In the genomic region with DNA sequence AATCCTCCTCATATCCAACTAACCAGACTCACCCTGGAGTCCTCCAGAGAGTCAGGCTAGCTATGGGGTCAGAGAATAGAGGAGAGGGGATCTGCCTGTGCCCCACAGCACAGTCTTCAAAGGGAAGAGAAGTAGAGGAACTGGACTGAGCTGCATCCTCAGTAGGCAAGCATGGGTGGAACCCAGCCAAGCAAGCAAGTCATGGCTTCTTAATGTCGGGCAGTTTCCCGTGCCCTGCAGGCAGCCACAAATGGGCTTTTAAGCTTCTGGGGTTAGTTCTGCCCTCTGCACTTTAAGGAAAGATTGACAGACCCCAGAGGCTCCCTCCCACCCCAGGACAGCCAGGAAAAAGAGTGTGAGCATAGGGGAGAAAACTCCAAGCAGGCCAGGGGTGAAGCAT, we compare ENCODE assay signal across 21 mouse cellular contexts.
DNase-seq lines count a peak whose midpoint lies in the region; ATAC-seq and TF ChIP-seq lines count a peak whose summit lies in the region.
"Had no signal": no experiment of that assay in that cellular context is flagged by ENCODE, and none has a peak within 500 bp of the region (broad histone marks: within the 10 kb centered on the region; RNA-seq: fewer than 3 reads in every experiment).

No protein-coding gene starts in this region.

- DNase-seq in kidney, adult 9 months = no peak
- DNase-seq in Patski (ENCODE audit: low read depth, low spot score) = no peak
- peak; percentile 12 for DNase-seq in brain, embryonic 14.5 days (ENCODE audit: low read depth)
- no peak for DNase-seq in T-cell, adult 2 months (ENCODE audit: low spot score)
- DNase-seq: adrenal gland, adult 2 months; adrenal gland, postnatal 25 days; cerebellum, adult 2 months; embryo, embryonic 11 days; gastrocnemius, postnatal 36 days; heart, adult 18-20 months; heart, postnatal 10 days; heart, postnatal 4 days had no signal

- no peaks in the 10 kb centered on the region for H3K9me3 ChIP-seq in kidney, embryonic 16.5 days (ENCODE audit: low read length)
- H3K9me3 ChIP-seq in intestine, postnatal 0 days (ENCODE audit: control insufficient read depth) = no peaks in the 10 kb centered on the region
- H3K9me3 ChIP-seq: embryonic facial prominence, embryonic 12.5 days; forebrain, embryonic 15.5 days; heart, embryonic 10.5 days; hindbrain, embryonic 13.5 days had no signal

- no peaks in the 10 kb centered on the region for H3K27me3 ChIP-seq in kidney, embryonic 16.5 days (ENCODE audit: insufficient read depth, low read length)
- no peaks in the 10 kb centered on the region for H3K27me3 ChIP-seq in Patski
- no peaks in the 10 kb centered on the region for H3K27me3 ChIP-seq in intestine, postnatal 0 days (replicated peaks; ENCODE audit: control insufficient read depth, insufficient read depth, low read length)
- H3K27me3 ChIP-seq: CH12.LX; embryonic facial prominence, embryonic 12.5 days; forebrain, embryonic 15.5 days had no signal

- H3K4me2 ChIP-seq in kidney, embryonic 16.5 days (replicated peaks; ENCODE audit: low read depth, low read length) = no peak overlapping the region
- no peak overlapping the region for H3K4me2 ChIP-seq in intestine, postnatal 0 days (replicated peaks; ENCODE audit: low read depth)
- H3K4me2 ChIP-seq: embryonic facial prominence, embryonic 12.5 days; forebrain, embryonic 15.5 days; hindbrain, embryonic 13.5 days had no signal

- no peak overlapping the region for H3K9ac ChIP-seq in kidney, embryonic 16.5 days (replicated peaks; ENCODE audit: low read length)
- no peak overlapping the region for H3K9ac ChIP-seq in intestine, postnatal 0 days (ENCODE audit: low read depth, low read length)
- H3K9ac ChIP-seq: embryonic facial prominence, embryonic 12.5 days; forebrain, embryonic 15.5 days; hindbrain, embryonic 13.5 days had no signal

- 19% methylated on average over 2 of the region's 2 CpGs for WGBS in kidney, embryonic 16.5 days
- WGBS in intestine, postnatal 0 days = 69% methylated on average over 2 of the region's 2 CpGs

- H3K36me3 ChIP-seq in kidney, embryonic 16.5 days (ENCODE audit: insufficient read depth, low read length) = no peaks in the 10 kb centered on the region
- H3K36me3 ChIP-seq in intestine, postnatal 0 days (ENCODE audit: control insufficient read depth, insufficient read depth) = no peaks in the 10 kb centered on the region
- H3K36me3 ChIP-seq: embryonic facial prominence, embryonic 12.5 days; forebrain, embryonic 15.5 days; heart, embryonic 10.5 days; hindbrain, embryonic 13.5 days had no signal

- POLR2A ChIA-PET in Patski (lab: Charles Lee) = no interaction called here

- CTCF ChIA-PET in Patski (lab: Charles Lee) = no interaction called here

- no peak overlapping the region for H3K27ac ChIP-seq in kidney, embryonic 16.5 days (ENCODE audit: low read length)
- no peak overlapping the region for H3K27ac ChIP-seq in intestine, postnatal 0 days (ENCODE audit: low read depth, low read length)
- H3K27ac ChIP-seq: embryonic facial prominence, embryonic 12.5 days; forebrain, embryonic 15.5 days; heart, embryonic 10.5 days; hindbrain, embryonic 13.5 days; hindbrain, postnatal 0 days had no signal

- peak; percentile 31; the same call in 1 of the 2 replicates for ATAC-seq in kidney, embryonic 16.5 days (ENCODE audit: low FRiP score, low TSS enrichment)
- ATAC-seq in Patski = peak; percentile 86
- no peak for ATAC-seq in intestine, postnatal 0 days
- ATAC-seq: activated CD4-positive, CD25-positive, alpha-beta regulatory T cell, adult 4 months; forebrain, embryonic 15.5 days; hindbrain, postnatal 0 days had no signal

- in situ Hi-C loops in Patski (cut with MboI; ENCODE audit: low pct_unique_long_range_greater_than_20kb) = no loop called here

- no peak for TF ChIP-seq POLR2A in brain, embryonic 14.5 days (IDR thresholded peaks at IDR 0.05; ENCODE audit: borderline replicate concordance, extremely low read depth, insufficient read depth, insufficient read length, poor library complexity, severe bottlenecking)

- no peaks in the 10 kb centered on the region for H3K4me1 ChIP-seq in kidney, embryonic 16.5 days (ENCODE audit: insufficient read depth, low read length)
- no peaks in the 10 kb centered on the region for H3K4me1 ChIP-seq in intestine, postnatal 0 days (replicated peaks; ENCODE audit: control insufficient read depth, insufficient read depth, low read length)
- H3K4me1 ChIP-seq: embryonic facial prominence, embryonic 12.5 days; forebrain, embryonic 15.5 days; heart, embryonic 10.5 days; hindbrain, embryonic 13.5 days had no signal

- no peak overlapping the region for H3K4me3 ChIP-seq in kidney, embryonic 16.5 days (ENCODE audit: low read length)
- H3K4me3 ChIP-seq in intestine, postnatal 0 days (ENCODE audit: low read depth, low read length) = no peak overlapping the region
- H3K4me3 ChIP-seq: embryonic facial prominence, embryonic 12.5 days; forebrain, embryonic 15.5 days; heart, embryonic 10.5 days; hindbrain, embryonic 13.5 days had no signal

- TF ChIP-seq CTCF in Patski (IDR thresholded peaks at IDR 0.05) = no peak
- TF ChIP-seq CTCF in brain, embryonic 14.5 days (IDR thresholded peaks at IDR 0.05; ENCODE audit: borderline replicate concordance, extremely low read depth, insufficient read depth, insufficient read length) = no peak
- no peak for TF ChIP-seq CTCF in intestine, postnatal 0 days (IDR thresholded peaks at IDR 0.05; ENCODE audit: low read depth)
